Mouse (Mus musculus): ENCODE results near the gene Arhgap24. TPM values are rescaled to one million over a fixed set of nuclear protein-coding genes. Genes with fewer than 3 reads are reported as not detected.
A peak's percentile ranks its signal among the peaks of the same experiment; 100 is the strongest.

The Arhgap24 gene
- total RNA-seq, 2 experiments from 2014 or later = 0.96 to 2.3 TPM

DNA sequence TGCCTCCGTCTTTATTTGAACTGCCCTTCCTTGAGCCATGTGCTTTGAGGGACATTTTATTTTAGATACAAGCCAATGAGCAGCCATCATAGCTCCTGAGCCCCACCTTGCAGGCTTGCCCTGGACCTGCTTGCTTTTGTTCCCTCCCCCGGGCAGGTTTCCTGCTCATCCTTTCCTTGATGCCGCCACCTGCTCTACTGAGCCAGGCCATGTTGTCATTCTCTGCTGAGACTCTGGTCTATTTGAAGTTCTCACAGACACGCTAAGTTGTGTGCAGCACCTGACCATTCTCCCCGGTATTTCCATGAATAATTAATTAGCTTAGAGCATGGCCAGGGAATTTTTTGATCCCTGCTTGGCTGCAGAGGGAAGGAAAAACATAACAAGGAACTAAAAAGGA, 297.1 kb downstream of the Arhgap24 start:
- peak; percentile 56 for ATAC-seq (replicated peaks; ENCODE audit: poor library complexity)

DNA sequence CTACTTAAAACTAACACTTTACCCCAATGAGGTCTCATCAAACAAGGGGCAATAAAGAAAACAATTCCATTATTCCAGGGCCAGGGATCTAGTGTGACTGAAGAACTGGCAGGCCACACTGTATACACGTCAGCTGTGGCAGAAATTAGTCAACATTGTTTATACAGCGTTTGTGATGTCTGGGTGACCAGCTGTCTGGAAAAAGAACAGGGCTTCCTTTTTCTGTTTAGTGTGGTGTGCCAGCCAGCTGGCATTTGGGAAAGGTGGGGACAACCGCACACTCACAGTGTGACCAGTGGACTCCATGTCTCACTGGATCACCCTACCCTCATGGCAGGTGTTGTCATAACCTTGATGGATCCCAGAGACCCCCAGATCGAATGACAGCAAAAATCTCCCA, 302.4 kb downstream of the Arhgap24 start:
- no peak for ATAC-seq (replicated peaks; ENCODE audit: poor library complexity)

DNA sequence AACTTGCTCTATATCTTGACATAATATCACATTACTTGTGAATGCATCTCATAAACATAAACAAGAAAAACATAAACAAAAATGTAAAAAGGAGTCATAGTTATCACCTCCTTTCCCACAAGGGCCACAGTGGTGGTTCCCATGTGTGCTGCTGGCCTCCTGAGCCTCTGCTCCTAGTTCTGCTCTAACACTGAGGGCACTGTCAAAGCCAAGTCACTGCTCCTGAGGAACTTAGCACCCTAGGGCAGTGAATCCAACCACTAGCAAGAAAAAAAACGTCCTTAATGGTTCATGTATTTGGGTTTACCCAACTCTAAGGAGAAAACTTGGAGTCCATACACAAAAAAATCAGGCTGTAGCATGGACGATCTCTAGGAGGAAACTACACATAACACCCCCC, 304.9 kb downstream of the Arhgap24 start:
- ATAC-seq (replicated peaks; ENCODE audit: poor library complexity) = no peak

DNA sequence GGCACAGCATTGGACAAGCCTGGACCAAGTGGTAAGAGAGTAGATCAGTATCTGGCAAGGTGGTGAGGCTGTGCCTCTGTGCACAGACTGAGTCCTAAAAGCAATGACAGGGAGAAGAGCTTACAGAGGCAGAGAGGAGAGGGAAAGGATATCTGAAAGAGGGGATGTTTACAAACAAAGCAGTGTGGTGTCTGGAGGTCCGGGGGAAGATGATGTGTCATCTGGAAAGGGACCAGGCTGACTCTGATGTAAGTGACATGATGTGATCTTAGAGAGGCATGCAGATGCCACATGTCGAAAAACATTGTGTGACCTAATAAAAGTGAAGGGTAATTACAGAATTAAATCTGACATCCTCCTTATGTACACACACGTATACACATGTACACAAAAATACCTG, 307.2 kb downstream of the Arhgap24 start:
- no peak for ATAC-seq (replicated peaks; ENCODE audit: poor library complexity)

DNA sequence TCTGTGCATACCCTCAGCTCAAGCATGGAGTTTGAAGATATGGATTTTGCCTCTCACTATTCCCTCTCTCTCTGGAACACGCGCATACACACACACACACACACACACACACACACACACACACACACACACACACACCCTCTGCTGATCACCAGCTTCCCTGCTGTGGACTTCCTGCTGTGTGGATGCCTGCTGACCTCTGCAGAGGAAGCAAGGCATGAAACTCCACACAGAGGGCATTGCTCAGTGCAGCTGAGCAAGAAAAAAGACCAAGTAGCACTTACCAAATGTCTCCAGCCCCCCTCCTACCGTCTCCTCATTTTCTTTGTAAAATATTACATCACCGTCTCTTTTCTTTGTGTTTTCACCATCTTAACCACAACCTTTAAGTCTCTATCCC, 310.1 kb downstream of the Arhgap24 start:
- ATAC-seq (replicated peaks; ENCODE audit: poor library complexity) = peak; percentile 92

DNA sequence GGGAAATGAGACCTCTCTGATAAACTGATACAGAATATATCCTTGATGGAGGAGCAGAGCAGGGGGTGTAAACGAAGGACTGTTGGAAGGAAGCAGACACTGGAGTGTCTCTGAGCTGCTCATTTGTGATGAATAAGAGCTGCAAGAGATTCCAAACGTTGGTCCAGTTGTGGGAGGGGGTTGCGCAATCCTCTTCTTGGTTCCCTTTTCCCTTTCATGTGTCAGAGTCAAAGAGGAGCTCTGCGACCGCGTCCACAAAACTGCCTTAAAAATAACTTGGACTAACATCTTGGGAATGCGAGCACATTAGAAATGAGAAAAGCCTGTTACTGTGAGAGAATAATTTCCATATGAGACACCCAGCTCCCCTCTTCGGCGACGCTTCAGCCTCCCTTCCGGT, 312.3 kb downstream of the Arhgap24 start:
- ATAC-seq (replicated peaks; ENCODE audit: poor library complexity) = peak; percentile 60

DNA sequence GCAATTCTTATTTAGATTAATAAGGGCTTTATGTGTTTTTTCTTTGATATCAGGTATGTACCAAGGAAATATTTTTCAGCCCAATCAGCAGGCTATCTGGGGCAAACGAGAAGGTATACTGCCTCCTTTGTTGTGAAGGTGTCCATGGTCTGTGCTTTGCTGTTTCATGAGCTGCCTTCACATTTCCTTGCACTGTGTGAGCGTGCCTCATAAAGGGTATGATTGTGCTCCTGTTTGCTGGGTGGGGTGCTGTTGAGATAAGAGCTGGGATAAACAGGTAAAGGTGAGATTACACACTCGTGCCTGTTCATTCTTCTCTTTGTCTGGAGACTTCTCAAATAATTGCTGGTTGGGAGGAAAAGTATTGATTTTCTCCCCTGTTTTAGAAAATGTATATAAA, 320.3 kb downstream of the Arhgap24 start:
- ATAC-seq (replicated peaks; ENCODE audit: poor library complexity) = no peak

DNA sequence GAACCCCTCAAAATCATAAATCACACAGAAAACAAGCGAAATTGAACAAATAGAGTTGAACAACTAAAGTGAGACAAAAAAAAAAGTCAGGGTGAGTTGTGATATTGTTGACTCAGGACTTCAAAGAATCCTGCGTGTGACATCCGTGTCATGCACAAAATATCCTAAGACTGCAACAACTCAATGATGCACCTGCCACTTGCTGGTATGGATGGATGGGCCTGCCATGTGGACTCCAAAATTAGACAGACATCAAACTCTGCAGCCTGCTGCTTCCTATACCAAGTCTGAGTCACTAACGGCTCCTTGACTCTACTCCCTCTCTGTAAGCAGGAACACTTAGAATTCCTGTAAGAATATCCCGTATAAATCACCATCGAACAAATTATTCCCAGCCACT, 321.6 kb downstream of the Arhgap24 start:
- no peak for ATAC-seq (replicated peaks; ENCODE audit: poor library complexity)

DNA sequence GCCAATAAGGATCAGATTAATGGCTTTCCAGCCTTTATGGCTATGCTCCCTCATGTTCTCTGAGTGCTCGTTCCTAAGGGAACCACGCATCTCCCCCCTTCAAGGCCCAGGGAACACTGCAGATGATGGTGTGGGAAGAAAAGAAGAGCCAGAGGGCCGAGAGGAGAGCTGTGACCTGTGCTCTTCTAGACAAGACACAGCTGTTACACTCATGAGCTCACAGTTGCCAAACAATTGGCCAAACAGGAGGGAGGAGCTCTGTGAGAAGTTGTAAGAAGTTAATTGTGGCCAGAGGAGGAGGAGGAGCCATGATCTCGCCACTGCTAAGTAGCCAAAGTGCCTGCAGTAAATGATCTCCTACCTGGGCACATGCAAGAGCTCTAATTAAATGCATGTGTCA, 322.5 kb downstream of the Arhgap24 start:
- no peak for ATAC-seq (replicated peaks; ENCODE audit: poor library complexity)

DNA sequence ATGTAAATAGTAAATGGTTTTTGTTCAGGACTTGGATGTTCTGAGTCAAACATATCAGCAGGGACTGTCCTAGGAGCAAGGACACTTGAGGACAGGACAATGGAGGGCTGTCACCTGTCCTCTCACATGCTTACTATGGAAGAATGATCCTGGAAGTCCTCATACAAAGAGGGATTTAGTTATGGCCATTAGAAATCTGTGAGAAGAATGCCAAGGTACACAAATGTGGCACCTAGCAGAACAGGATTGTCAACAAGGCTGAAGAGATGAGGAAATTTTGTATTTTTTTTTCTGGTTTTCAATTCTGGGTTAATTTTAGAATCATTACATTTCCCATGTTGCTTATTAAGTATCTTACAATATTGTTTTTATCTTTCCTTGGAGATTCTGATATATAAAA, 326.3 kb downstream of the Arhgap24 start:
- no peak for ATAC-seq (replicated peaks; ENCODE audit: poor library complexity)

DNA sequence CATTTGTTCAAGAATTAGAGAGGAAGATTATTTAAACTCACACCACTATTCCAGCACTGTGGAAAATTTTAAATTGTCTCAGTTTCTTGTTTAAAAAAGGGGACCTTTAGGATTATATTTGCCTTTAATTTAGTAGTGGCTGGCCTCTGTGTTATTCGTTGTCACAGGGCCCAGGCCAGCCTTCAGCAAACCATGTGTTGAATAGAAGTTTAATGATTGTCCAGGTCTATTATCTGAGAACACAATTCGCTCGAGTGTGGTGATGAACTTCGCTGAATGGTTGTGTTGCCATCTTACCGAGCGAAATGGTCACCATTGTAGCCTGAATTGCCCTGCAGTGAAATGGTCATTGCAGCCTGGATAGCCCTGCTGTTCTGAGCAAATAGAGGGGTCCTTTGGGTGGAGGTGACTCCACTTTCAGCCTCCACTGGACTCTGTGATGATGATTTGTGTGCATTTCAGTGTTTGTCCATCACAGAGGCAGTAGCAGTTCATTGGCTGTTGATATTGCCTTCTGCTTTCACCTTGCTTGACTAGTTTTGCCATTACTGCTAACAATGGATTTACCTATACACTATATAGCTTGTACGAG, 329.3 kb downstream of the Arhgap24 start:
- ATAC-seq (replicated peaks; ENCODE audit: poor library complexity) = no peak

DNA sequence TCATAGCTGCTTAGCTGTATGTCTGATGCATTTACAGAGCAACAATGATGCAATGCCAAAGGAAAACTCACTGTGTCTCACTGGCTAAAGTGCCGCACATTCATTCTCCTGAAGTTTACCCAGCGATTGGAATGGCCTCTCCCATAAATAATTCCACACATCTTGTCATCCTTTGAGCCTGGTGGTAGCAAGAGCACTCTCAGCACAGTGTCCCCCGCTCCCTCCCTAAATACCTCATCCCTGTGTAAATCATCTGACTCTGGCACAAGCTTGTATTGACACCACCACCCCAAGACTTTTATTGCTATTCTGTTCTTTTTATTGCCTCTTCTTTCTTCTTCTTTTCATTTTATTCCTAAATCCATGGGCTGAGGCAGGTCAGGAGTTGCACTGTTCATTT, 332.1 kb downstream of the Arhgap24 start:
- no peak for ATAC-seq (replicated peaks; ENCODE audit: poor library complexity)

DNA sequence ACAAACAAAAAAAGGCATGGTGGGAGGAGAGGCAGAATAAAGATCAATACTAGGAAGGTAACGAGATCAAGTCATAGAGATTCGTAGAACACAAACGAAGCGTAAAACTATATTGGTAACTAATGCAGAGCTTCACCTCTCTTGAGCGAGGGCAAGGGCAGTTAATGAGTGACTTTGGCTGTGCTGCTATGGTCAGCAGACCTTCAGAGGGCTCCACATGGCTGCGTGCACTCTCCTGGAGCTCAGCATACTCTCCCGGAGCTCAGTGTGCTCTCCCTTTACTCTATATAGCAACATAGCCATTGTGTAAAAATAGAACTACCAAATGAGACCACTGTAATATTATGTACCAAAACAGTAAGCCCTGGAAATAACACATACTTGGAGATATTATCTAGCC, 336.4 kb downstream of the Arhgap24 start:
- ATAC-seq (replicated peaks; ENCODE audit: poor library complexity) = no peak

DNA sequence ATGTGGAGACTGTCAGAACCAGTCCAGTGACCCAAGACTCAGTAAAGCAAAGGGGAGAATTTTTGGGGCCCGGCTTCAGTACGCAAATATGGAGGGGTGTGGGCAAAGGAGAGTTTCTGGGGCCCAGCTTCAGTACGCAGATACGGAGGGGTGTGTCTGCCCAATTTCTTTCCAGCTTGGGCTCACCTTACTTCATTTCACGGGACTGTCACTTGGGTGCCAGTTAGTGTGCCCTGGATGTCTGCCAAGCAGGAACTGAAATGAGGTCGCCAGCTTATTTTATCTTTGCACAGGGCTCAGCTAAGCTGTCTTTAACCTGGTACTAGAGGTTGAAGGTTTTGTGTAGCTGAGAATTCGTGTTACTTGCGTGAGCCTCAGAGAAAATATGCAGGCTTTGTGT, 344.3 kb downstream of the Arhgap24 start:
- no peak for ATAC-seq (replicated peaks; ENCODE audit: poor library complexity)

DNA sequence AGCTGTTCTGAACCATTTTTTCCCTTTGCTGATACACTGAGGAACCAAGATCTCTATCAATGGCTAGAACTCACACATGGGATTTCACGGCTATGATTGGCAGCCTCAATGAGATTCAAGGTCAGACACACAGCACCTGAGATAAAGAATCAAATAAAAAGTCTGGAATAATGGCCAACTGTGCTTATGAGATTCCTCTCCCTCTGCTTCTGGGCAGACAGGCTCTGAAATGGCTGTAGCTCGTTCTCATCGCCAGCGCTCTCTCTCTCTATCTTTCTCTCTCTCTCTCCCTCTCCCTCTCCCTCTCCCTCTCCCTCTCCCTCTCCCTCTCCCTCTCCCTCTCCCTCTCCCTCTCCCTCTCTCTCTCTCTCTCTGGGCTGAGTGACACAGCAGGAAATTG, 357.9 kb downstream of the Arhgap24 start:
- no peak for ATAC-seq (replicated peaks; ENCODE audit: poor library complexity)

DNA sequence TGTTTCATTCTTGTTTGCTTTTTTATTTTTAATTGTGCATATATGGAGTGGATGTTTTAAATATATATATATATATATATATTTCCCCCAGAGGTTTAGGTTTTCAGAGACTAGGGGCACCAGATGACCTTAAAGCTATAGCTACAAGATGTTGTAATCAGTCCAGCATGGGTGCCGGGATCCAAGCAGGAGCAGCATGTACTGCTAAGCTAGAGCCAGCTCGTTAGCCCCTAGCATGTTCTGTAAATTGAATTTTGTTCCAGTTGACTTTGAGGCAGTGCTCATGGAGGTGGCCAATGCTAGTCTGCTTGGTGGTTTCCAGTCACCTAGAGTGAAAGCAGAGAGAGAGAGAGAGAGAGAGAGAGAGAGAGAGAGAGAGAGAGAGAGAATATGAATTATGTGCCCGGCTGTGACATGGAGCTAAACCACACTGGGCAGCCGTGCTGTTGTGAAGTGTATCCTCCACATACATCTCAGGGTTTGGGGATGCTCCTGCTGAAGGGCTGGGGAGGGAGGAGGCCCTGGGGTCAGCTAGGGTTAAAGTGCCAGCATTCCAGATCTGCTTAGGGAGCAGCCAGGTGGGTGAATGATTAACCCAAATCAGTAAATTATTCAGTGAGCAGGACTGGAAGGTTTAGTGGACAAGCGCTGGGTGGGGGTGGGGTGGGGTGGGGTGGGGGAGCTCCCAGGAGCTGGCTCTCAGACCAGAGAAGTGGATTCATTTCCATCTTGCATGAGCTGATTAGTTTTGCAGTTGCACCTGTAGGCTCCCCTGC, 362.9 kb downstream of the Arhgap24 start:
- no peak for ATAC-seq (replicated peaks; ENCODE audit: poor library complexity)

DNA sequence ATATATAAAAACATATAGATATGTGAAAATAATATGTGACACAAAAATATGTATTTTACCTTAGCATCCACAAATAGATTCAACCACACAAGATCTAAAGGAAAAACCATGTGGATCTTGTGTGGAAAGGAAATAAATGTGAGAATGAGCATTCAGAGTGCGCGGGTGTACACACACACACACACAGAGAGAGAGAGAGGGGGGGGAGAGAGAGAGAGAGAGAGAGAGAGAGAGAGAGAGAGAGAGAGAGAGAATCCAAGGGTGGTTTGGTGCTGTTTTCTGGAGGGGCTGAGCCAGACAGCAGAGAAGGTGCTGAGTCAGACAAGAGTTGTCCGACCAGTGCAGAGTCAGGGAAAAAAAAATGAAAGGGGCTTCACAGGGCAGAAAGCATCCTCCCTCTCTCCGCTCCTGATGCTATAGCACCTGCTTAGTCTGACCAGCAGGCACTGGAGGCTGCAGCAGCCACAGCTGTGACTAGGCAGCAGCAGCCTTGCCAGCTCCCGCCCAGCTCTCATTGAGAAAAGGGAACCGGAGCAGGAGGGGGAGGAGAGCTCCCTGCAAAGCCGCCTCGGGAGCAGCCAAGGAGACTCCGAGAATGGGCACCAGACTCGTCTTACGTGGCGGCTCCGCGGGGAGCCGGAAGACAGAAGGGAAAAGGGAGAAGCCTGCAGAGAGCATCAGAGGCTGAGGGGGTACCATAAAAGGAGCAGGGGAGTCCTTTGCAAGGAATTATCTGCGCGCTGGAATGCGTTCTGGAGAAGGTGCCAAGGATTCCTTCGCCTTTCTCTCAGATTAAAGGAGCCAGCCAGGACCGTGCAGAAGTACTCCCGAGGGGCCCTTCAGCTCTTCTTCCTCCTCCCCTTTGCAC, 363.8 kb downstream of the Arhgap24 start:
- ATAC-seq (replicated peaks; ENCODE audit: poor library complexity) = peak; percentile 96

DNA sequence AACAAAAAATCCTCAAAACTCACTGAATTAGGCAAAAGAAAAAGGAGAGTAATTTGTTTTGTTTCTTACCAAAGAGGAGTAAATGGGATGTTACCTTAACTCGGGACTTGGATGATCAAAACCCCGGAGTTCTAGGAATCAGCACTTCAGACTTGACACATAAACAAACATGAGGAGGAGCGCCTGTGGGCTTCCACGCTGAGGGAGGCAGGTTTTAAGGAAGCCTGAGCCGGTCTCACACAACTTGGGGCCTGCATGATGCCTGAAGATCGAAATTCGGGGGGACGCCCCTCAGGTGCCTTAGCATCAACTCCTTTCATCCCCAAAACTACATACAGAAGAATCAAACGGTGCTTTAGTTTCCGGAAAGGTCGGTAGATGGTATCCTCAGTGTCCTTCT, 364.6 kb downstream of the Arhgap24 start:
- no peak for ATAC-seq (replicated peaks; ENCODE audit: poor library complexity)

DNA sequence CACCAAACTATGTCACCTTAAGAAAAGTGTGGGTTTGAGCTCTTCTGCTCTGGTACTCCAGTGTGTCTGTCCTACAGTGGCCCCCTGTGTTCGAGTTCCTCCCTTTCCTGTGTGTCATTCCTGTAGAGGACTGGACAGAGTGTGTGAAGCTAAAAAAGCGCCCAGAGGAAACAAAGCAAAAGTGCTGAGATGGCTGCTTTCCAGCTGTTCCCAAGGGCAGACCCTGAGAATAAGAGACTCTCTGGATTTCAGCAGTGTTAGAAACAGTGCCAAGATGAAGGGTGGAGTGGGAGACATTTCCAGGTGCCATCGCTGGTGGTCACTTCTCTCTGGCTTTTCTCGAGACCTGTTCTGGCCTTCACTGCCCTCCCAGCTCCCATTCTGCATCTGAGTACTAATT, 366.7 kb downstream of the Arhgap24 start:
- ATAC-seq (replicated peaks; ENCODE audit: poor library complexity) = no peak

DNA sequence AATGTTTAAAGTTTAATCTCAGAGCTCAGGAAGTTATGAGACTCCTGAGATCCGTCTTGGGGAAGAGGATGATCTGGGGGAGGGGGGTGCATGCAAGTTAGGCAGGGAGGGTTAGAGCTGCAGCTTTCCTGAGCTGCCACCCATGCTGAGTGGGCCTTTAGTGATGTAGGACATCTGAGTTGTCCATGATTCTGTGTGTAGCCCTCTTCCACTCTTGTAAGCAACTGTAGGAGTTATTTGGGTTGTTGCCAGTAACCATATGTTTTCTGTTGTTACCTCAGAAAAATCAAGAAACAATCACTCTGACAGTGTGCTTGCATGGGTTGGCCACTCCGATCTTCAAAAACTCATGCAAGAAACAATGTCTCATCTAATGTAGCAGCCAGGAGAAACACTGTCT, 370.6 kb downstream of the Arhgap24 start:
- no peak for ATAC-seq (replicated peaks; ENCODE audit: poor library complexity)

DNA sequence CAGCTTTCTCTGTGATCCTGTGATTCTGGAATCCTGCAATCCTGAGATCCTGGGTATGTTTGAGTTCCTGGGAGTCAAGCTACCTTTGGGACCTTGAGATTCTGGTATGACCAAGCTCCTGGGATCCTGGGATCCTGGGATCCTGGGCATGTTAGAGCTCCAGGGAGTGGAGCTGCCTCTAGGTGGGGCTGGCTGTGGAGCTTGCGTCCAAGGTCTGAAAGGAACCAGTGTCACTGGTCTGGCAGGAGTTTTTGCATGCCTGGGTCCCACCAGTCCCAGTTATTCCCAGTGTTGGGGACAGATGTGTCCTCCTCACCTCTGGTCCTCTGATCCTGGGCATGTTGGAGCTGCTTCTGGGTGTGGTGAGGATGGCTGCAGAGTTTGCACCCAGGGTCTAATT, 372.6 kb downstream of the Arhgap24 start:
- ATAC-seq (replicated peaks; ENCODE audit: poor library complexity) = no peak

DNA sequence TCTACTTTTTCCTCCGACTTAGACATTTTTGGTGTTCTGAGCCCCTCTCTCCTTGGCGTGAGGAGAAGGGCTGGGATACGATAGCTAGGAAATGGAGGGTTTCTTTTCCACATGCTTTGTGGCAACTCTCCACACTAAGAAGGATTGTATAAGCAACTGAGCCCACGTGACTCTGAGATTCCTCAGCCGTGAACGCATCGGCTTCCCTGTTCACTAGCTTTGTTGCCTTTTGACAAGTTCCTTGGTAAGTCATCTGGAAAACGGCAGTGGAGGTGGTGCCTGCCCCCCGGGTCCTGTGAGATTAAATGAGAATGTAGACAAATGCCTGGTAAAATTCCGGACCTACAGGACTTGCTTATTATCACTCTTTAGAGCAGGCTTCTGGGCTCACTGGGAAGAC, 374.6 kb downstream of the Arhgap24 start:
- no peak for ATAC-seq (replicated peaks; ENCODE audit: poor library complexity)

Measured in megakaryocyte progenitor cell, adult 5-6 weeks (primary cell).